Mouse (Mus musculus) embryonic fibroblast, embryonic 13.5 days (primary cell): Measurements from ENCODE around the gene Hba-x.

Experiments used
- CTCF ChIP-seq: IDR thresholded peaks from 2 replicates; pipeline ENCODE4 v1.5.1; 2011; ENCODE audit warnings: mild to moderate bottlenecking, control low read depth, low read length, moderate library complexity, borderline replicate concordance; ENCODE audit not compliant: insufficient read depth
- POLR2A ChIP-seq: IDR thresholded peaks from 2 replicates; pipeline ENCODE4 v1.6.1; 2011; ENCODE audit warnings: low read depth, mild to moderate bottlenecking, control low read depth, low read length, moderate library complexity

DNA sequence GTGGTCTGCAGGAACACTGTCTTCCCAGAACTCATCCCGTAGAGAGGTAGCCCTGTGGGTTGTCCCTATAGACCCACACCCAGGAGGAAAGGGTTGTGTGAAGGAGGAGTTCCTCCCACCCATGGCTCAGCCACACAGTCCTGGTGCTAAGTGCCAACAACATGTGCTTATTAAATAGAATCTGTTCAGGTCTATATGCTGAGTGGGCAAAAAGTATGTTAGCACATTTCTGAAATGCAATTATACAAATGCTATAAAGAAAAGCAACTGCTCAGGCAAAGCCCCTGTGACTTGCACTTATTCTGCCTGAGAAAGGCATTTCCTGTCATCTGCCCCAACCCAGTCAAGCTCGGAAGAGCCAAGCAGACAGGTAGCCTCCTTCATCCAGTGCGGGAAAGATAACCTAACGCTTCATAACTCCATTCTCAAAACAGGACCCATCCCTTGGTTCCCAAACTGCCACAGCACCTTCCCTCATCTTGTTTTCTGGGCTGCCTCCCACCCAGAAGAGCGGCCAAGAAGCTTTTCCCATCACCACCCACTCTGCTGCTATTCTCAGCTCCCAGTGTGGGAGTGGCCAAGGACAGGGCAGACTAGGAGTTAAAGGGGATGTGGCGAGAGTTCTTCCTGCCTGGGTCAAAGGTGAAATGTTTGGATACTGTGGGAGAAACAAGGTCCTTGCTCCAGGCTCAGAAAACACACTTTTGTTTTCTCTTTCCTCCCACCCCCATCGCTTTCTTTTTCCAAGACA, 32.8 kb upstream of the Hba-x start:
- no peak for TF ChIP-seq POLR2A
- TF ChIP-seq CTCF: no peak
